Mouse (Mus musculus) heart, embryonic 15.5 days (tissue): ENCODE results near the gene Il11ra1. TPM values are rescaled to one million over a fixed set of nuclear protein-coding genes. Genes with fewer than 3 reads are reported as not detected.
A peak's percentile ranks its signal among the peaks of the same experiment; 100 is the strongest.
"Not testable (repeated sequence)": the region's sequence is repeated elsewhere in the genome, so short reads cannot be mapped to it uniquely, and the experiment has no call there.

Source experiments
- ATAC-seq: fragments of 200-750 bp; cut with Nextera tagmentation; replicated peaks from 2 replicates; pipeline ENCODE4 v1.8.0; 2017; ENCODE audit warnings: low read depth, moderate TSS enrichment; ENCODE audit not compliant: insufficient number of reproducible peaks, insufficient read depth, low FRiP score
- H3K27ac ChIP-seq: fragments of 300-500 bp; sonication (generic); 2 replicates; pipeline ENCODE4 v1.5.1; 2015; ENCODE audit warnings: mild to moderate bottlenecking, inconsistent platforms
- H3K27me3 ChIP-seq: fragments of 300-500 bp; sonication (generic); 2 replicates; pipeline ENCODE4 v1.6.1; 2015; ENCODE audit warnings: inconsistent platforms
- H3K36me3 ChIP-seq: fragments of 300-500 bp; sonication (generic); 2 replicates; pipeline ENCODE4 v1.6.1; 2015; ENCODE audit warnings: mild to moderate bottlenecking, inconsistent platforms
- H3K4me1 ChIP-seq: fragments of 300-500 bp; sonication (generic); replicated peaks from 2 replicates; pipeline ENCODE4 v1.6.1; 2015; ENCODE audit warnings: inconsistent platforms
- H3K4me2 ChIP-seq: fragments of 300-500 bp; sonication (generic); 2 replicates; pipeline ENCODE4 v1.6.1; 2015; ENCODE audit warnings: inconsistent platforms, mild to moderate bottlenecking, moderate library complexity
- H3K4me3 ChIP-seq: fragments of 300-500 bp; sonication (generic); 2 replicates; pipeline ENCODE4 v1.5.1; 2015; ENCODE audit warnings: mild to moderate bottlenecking, inconsistent platforms
- H3K9ac ChIP-seq: fragments of 300-500 bp; sonication (generic); 2 replicates; pipeline ENCODE4 v1.6.1; 2015; ENCODE audit warnings: mild to moderate bottlenecking, inconsistent platforms
- H3K9me3 ChIP-seq: fragments of 300-500 bp; sonication (generic); replicated peaks from 2 replicates; pipeline ENCODE4 v1.6.1; 2016; ENCODE audit warnings: inconsistent platforms
- WGBS: fragments of 180-500 bp; shearing (Covaris S2); methylation state at CpG from one replicate; pipeline ENCODE4 v1.1.7; 2015; ENCODE audit warnings: mixed read lengths; 5-methylcytosine and 5-hydroxymethylcytosine counted together
- polyA plus RNA-seq: library from polyadenylated mRNA; unstranded; fragments of >200 nt; fragmentation: Nextera tagmentation; extraction: Ambion mirVana; gene quantifications from 2 replicates; pipeline ENCODE4 v1.2.1, GENCODE M21; 2015

The Il11ra1 gene
- polyA plus RNA-seq, 1 experiment from 2014 or later = 130 TPM

DNA sequence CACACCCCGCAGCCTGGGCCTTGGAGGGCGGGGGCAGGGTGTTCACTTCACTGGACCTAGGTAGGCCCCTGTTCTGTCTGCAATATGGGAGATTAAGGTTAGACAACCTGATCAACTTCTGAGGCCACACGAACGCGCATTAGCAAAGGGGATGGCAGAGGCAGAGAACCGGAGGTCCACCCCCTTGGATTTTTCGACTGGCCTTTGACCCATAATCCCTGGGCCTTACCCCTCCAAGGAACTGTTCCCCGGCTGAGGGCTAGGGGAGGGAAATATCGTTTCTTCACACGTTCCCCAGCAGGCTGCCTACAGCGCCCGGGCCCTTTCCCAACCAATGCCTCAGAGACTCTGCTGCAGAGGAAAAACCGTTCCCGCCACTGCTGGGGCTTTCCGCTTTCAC lies 3.3 kb upstream of the Il11ra1 start:
- 11% methylated on average over 12 of the region's 15 CpGs for WGBS
- H3K4me1 ChIP-seq, H3K4me3 ChIP-seq, H3K27ac ChIP-seq, H3K9me3 ChIP-seq, H3K9ac ChIP-seq, ATAC-seq, H3K27me3 ChIP-seq, H3K36me3 ChIP-seq: not testable (repeated sequence)
- peak overlapping the region; percentile 44; the same call in 1 of the 2 replicates for H3K4me2 ChIP-seq

- H3K27ac ChIP-seq, ATAC-seq, H3K27me3 ChIP-seq, H3K36me3 ChIP-seq, H3K9me3 ChIP-seq, H3K4me1 ChIP-seq, H3K9ac ChIP-seq: not testable (repeated sequence)
- H3K4me3 ChIP-seq = peak within 1 kb of the TSS; percentile 21; the same call in 1 of the 2 replicates
- whole genome bisulfite sequencing = 8% methylated on average over 34 of the region's 40 CpGs
- peak within 1 kb of the TSS; percentile 52 for H3K4me2 ChIP-seq
Measured at GRCm38 (mm10) chr4:41696930-41697841, 2.6 kb upstream of the Il11ra1 start, which contains the start of gene Cntfr. Gene Cntfr, minus strand, starts transcription at chr4:41697089.

DNA sequence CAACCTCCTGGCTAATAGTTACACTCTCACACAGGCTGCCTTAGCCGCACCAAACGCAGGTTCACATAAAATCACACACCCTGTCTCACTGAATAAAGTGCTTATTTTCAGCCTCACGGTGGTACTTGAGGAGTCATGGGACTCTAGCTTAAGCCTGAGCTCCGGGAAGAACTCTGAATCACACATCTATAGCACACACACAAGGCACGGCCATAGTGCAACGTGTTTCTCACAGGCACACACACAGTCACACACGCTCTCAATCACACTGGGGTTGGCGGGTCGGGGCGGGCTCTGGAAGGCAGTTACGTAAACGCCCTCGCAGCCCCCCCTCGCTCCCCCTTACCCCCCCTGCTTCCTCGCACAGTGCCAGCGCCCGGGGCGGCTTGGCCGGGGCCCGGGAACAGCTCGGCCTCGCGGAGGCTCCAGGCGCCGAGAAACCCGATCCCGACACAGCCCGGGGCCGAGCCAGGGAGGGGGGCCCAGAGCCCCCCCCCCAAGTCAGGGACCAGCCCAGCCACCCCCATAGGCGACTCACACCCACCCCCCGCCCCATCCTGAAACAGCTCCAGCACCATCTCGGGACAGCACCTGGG lies 1.3 kb upstream of the Il11ra1 start:
- not testable (repeated sequence) for H3K27me3 ChIP-seq, H3K4me1 ChIP-seq, H3K4me3 ChIP-seq, H3K27ac ChIP-seq, H3K36me3 ChIP-seq, ATAC-seq, H3K9me3 ChIP-seq, H3K9ac ChIP-seq
- 5% methylated on average over 17 of the region's 32 CpGs for WGBS
- H3K4me2 ChIP-seq = peak overlapping the region; percentile 29

- H3K9ac ChIP-seq, H3K36me3 ChIP-seq, H3K4me1 ChIP-seq, H3K4me2 ChIP-seq, H3K9me3 ChIP-seq, H3K27ac ChIP-seq, H3K4me3 ChIP-seq, ATAC-seq: not testable (repeated sequence)
- H3K27me3 ChIP-seq = peaks cover 15% of the 10 kb centered on the region
- 78% methylated on average over 5 of the region's 8 CpGs for WGBS
Measured at GRCm38 (mm10) chr4:41700224-41700623, 435 bp downstream of the Il11ra1 start.

DNA sequence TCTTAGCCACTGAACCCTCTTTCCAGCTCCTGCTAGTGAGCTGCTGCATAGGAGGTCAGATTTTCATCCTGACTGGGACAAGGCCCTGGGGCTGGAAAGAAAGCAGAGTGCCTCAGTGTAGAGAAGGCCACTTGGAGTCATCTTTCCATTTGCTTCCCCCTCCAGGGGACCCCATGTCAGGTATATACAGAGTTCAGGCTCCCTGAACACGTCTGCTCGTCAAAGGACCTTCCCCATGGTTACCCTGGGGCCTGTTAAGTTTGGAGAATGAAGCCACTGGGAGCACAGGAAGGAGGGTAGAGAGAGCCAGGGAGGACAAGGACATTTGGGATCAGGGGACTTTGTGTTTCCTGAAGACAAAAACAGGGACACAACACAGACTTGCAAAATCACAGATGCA lies 2.4 kb downstream of the Il11ra1 start:
- H3K9ac ChIP-seq, H3K4me2 ChIP-seq, H3K4me3 ChIP-seq, H3K36me3 ChIP-seq, H3K9me3 ChIP-seq, ATAC-seq, H3K27ac ChIP-seq: not testable (repeated sequence)
- peaks cover 13% of the 10 kb centered on the region for H3K4me1 ChIP-seq
- WGBS = 62% methylated on average over 2 of the region's 2 CpGs
- peaks cover 26% of the 10 kb centered on the region for H3K27me3 ChIP-seq

DNA sequence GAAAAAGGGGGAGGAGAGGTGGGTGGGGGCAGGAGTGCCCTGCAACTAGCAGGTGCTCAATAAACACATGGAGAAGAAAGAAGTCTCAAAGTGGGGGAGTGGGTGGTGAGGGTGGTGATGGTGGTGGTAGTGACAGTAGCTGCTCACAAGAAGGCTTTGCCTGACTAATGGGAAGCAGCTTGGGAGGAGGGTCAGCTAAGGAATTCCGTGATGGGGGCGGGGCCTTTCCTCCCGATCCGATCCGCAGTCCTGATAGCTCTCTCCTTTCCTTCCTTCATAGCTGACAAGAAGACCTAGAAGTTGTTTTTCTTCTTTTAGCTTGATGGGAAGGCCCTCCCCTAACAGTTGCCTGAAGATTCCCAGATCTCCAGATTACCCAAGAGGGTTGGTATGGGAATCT lies 4.9 kb downstream of the Il11ra1 start:
- Histone ChIP-seq H3K9me3 (no peaks in the 10 kb centered on the region), H3K27ac (no peak overlapping the region), H3K9ac (no peak overlapping the region), H3K27me3 (peaks cover 29% of the 10 kb centered on the region), H3K4me1 (peaks cover 14% of the 10 kb centered on the region), H3K4me2 (no peak overlapping the region), H3K4me3 (no peak overlapping the region), H3K36me3 (no peaks in the 10 kb centered on the region)
- ATAC-seq = no peak
- WGBS = 6% methylated on average over 5 of the region's 5 CpGs

DNA sequence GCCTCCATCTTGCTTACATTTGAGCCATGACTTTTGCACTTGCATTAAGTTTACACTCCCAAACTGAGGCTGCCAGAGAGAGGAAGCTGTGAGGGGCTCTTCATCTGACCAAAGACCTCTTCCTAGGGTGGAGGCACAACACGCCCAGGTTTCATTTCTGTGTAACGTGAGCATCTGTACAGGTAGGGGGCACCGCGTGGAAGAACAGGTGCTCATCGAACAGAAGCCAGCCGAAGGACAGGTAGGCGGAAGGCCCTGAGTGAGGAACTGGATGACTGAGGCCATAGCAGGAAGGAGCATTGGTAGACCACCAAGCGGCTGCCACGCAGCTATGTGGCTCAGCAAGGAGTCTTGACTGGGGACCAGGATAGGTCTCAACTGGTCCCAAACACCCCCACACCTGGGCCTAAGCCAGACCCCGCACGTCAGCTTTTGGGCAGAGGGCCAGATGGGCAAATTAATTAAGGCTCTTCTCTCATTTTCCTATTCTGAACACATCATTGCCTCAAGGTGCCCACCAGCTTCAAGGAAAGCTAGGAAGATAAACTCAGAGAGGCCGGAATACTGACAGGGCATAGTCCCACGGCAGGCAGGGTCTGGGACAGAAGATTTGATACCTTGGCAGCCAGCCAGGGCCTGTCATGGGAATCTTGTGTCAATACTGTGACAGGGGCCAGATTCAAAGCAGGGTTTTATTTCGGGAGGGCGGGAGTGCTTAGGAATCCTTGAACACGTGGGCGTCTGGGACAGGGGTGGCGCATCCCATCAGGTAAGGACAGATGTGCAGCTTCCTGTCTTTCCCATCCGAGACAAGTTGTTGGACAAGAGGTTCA lies 6.3 kb downstream of the Il11ra1 start:
- Histone ChIP-seq H3K36me3 (no peaks in the 10 kb centered on the region), H3K9ac (no peak overlapping the region), H3K9me3 (no peaks in the 10 kb centered on the region), H3K4me3 (no peak overlapping the region), H3K4me2 (0 out of 2 replicates have a peak overlapping the region, but pooled peaks have one; percentile 15), H3K4me1 (peaks cover 14% of the 10 kb centered on the region), H3K27ac (no peak overlapping the region), H3K27me3 (peaks cover 29% of the 10 kb centered on the region)
- ATAC-seq = no peak
- 51% methylated on average over 19 of the region's 19 CpGs for WGBS

DNA sequence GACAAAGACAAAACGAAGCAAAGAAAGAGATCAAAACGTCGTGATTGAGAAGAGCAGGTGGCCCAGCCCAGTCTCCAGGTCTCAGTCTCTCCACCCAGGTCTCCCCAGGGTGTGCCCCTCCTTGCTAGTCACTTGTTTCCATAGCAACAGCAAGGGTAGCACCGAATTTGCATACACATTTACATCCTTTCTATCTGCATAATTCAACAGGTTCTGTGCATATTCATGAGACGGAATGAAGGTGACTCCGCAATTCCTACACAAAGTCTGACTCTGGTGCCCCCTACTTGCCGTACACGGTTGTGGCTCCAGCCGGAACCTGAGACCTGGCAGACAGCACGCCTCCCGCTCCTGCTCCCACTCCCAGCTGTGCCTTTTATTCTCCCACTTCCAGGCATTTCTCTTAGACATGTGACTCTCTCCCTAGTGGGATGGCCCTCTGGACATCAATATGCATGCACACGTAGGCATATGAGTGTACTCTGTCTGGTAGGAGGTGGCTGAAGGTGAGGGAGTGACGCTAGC lies 7.3 kb downstream of the Il11ra1 start:
- no peak overlapping the region for H3K9ac ChIP-seq
- peak; percentile 53 for ATAC-seq

DNA sequence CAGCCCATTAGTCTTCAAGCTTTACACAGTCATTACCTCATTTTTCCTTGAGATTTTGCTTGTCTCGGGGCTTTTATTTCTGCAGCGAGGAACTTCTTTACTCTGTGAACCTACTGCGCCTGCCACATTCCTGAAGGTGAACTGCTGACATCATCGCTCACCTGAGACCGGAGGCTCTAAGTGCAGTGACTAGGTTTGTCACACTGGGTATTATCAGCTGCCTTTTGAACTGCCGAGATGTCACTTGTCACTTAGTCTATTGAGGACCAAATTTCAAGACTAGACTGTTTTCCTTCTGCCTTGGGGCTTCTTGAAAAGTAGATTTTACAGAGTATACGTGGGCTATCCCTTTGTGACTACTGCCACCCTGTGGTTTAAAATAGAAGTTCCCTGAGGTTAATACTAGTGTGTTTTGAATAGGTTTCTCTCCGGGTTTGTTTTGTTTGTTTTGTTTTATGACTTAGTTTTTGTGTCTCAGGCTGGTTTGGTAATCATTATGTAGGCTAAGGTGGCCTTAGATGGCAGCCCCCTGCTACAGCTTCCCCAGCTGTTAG lies 8.5 kb downstream of the Il11ra1 start:
- H3K4me2 ChIP-seq = no peak overlapping the region
- no peaks in the 10 kb centered on the region for H3K9me3 ChIP-seq
- H3K36me3 ChIP-seq = peaks cover 6% of the 10 kb centered on the region; the same call in 1 of the 2 replicates
- H3K4me1 ChIP-seq = peaks cover 29% of the 10 kb centered on the region
- no peak overlapping the region for H3K9ac ChIP-seq
- no peak overlapping the region for H3K4me3 ChIP-seq
- H3K27me3 ChIP-seq = peaks cover 29% of the 10 kb centered on the region
- H3K27ac ChIP-seq = no peak overlapping the region
- ATAC-seq = no peak
- WGBS = 38% methylated on average over 8 of the region's 8 CpGs

More for the DNA sequence above, 7.3 kb downstream of the Il11ra1 start:
- H3K4me1 ChIP-seq = peaks cover 20% of the 10 kb centered on the region
- H3K4me2 ChIP-seq = peak overlapping the region; percentile 15; the same call in 1 of the 2 replicates
- H3K4me3 ChIP-seq = no peak overlapping the region
- peaks cover 29% of the 10 kb centered on the region for H3K27me3 ChIP-seq
- no peak overlapping the region for H3K27ac ChIP-seq
- 3% methylated on average over 13 of the region's 13 CpGs for WGBS
- no peaks in the 10 kb centered on the region for H3K9me3 ChIP-seq
- peaks cover 5% of the 10 kb centered on the region; the same call in 1 of the 2 replicates for H3K36me3 ChIP-seq

DNA sequence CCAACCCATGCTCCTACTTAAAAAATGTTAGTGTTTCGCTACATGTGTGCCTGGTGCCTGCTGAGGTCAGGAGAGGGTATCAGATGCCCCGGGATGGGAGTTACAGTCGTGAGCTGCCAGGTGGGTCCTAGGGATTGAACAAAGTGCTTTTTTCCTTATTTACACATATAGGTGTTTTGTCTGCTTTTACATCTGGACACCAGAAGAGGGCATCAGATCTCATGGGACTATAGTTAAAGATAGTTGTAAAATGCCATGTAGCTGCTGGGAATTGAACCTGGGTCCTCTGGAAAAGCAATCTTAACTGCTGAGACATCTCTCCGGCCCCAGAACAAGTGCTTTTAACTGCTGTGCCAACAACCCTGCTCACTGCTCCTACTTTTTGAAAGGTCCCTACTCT lies 10.4 kb downstream of the Il11ra1 start:
- ATAC-seq = no peak
- H3K27ac ChIP-seq = no peak overlapping the region
- peaks cover 6% of the 10 kb centered on the region; the same call in 1 of the 2 replicates for H3K36me3 ChIP-seq
- H3K4me2 ChIP-seq = no peak overlapping the region
- no peak overlapping the region for H3K9ac ChIP-seq
- no peak overlapping the region for H3K4me3 ChIP-seq
- peaks cover 34% of the 10 kb centered on the region for H3K4me1 ChIP-seq
- H3K9me3 ChIP-seq = no peaks in the 10 kb centered on the region
- peaks cover 17% of the 10 kb centered on the region for H3K27me3 ChIP-seq
- WGBS = 56% methylated on average over 4 of the region's 4 CpGs
